Mouse (Mus musculus): ENCODE measurements around the gene Ncbp1. TPM values are rescaled to one million over a fixed set of nuclear protein-coding genes. Genes with fewer than 3 reads are reported as not detected.

The Ncbp1 gene
- total and polyA plus RNA-seq, 2 experiments from 2014 or later: 18.2 to 25.7 TPM

DNA sequence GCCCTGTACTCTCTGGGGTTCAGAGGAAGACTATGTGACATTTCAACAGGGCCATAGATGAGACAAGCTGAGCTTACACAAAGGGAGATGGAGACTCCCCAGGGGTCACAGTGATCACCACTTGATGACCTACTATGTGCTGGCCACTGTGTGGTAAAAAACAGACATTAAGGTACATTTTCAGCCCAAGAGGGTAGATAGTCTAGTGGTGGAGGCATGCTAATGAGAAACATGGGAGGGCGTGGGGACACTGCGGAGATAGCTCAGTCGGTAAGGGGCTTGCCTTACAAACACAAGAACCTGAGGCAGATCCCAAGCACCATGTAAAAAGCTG lies 42.6 kb upstream of the Ncbp1 start:
- no peak for DNase-seq (ENCODE audit: low spot score)
- no peak for ATAC-seq (ENCODE audit: insufficient read depth, low read depth)
- Histone ChIP-seq H3K9me3 (replicated peaks; ENCODE audit: control insufficient read depth, low read length) (no peaks in the 10 kb centered on the region), H3K27me3 (ENCODE audit: control insufficient read depth, insufficient read depth, low read length) (no peaks in the 10 kb centered on the region), H3K4me1 (ENCODE audit: control insufficient read depth, insufficient read depth) (peaks cover 3% of the 10 kb centered on the region; the same call in 1 of the 2 replicates), H3K9ac (replicated peaks; ENCODE audit: low read depth, low read length) (no peak overlapping the region), H3K4me3 (ENCODE audit: low read depth, low read length) (no peak overlapping the region), H3K27ac (ENCODE audit: low read depth) (peak overlapping the region; percentile 39; the same call in 1 of the 2 replicates), H3K36me3 (replicated peaks; ENCODE audit: control insufficient read depth, insufficient read depth, low read length) (peaks cover 64% of the 10 kb centered on the region), H3K4me2 (ENCODE audit: low read depth, low read length) (no peak overlapping the region)
- TF ChIP-seq CTCF (IDR thresholded peaks at IDR 0.05; ENCODE audit: low read depth): no peak
- no peak for TF ChIP-seq EP300 (IDR thresholded peaks at IDR 0.05; ENCODE audit: low read depth)
- WGBS: 87% methylated on average over 3 of the region's 3 CpGs

DNA sequence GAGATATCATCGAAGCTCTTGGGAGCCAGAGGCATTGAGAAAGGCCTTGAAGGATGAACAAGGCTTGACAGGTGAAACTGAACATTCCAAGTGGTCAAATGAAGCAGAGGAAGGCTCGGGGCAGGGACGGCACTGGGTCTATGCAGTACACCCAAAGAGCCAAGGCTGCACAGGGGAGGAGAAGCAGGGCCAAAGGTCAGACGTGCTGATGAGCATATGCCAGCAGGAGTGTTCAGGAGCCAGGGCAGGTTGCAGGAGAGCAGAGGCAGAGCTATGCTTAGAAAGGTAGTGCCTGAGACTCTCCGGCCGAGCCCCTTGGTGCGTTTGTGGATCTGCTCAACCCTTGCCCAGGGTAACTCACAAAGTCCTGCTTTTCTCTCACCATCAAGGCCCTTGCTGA lies 41.9 kb upstream of the Ncbp1 start:
- ATAC-seq (ENCODE audit: insufficient read depth, low read depth) (no peak), DNase-seq (ENCODE audit: low spot score) (no peak)
- H3K4me3 ChIP-seq (ENCODE audit: low read depth, low read length): no peak overlapping the region
- WGBS: 88% methylated on average over 7 of the region's 7 CpGs
- TF ChIP-seq EP300 (IDR thresholded peaks at IDR 0.05; ENCODE audit: low read depth) (no peak), CTCF (IDR thresholded peaks at IDR 0.05; ENCODE audit: low read depth) (no peak)
- peaks cover 3% of the 10 kb centered on the region; the same call in 1 of the 2 replicates for H3K4me1 ChIP-seq (ENCODE audit: control insufficient read depth, insufficient read depth)
- peaks cover 56% of the 10 kb centered on the region for H3K36me3 ChIP-seq (replicated peaks; ENCODE audit: control insufficient read depth, insufficient read depth, low read length)
- no peaks in the 10 kb centered on the region for H3K27me3 ChIP-seq (ENCODE audit: control insufficient read depth, insufficient read depth, low read length)
- H3K9me3 ChIP-seq (replicated peaks; ENCODE audit: control insufficient read depth, low read length): no peaks in the 10 kb centered on the region
- no peak overlapping the region for H3K27ac ChIP-seq (ENCODE audit: low read depth)
- H3K4me2 ChIP-seq (ENCODE audit: low read depth, low read length): no peak overlapping the region
- no peak overlapping the region for H3K9ac ChIP-seq (replicated peaks; ENCODE audit: low read depth, low read length)

DNA sequence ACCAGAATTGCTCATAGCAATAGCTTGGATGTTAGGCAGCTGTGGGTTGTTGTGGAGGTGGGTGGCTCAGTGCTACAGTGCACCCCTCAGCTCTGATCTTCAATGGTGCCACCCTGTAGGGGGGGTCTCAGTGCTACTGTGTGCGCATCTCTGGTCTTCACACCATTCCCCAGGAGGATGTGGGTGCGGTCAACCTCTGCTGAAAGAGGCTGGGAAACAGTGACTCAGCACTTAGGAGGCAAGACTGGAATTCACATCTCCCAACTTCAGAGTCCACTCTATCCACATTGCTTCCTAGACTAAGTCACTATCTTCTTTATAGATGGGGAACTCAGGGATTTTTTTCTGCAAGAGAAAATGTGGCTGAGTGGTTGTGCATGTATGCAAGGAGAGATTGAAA lies 40.8 kb upstream of the Ncbp1 start:
- no peaks in the 10 kb centered on the region for H3K9me3 ChIP-seq (replicated peaks; ENCODE audit: control insufficient read depth, low read length)
- no peak for TF ChIP-seq CTCF (IDR thresholded peaks at IDR 0.05; ENCODE audit: low read depth)
- no peak for TF ChIP-seq EP300 (IDR thresholded peaks at IDR 0.05; ENCODE audit: low read depth)
- no peak overlapping the region for H3K9ac ChIP-seq (replicated peaks; ENCODE audit: low read depth, low read length)
- no peak for DNase-seq (ENCODE audit: low spot score)
- 91% methylated on average over 2 of the region's 2 CpGs for WGBS
- no peak overlapping the region for H3K4me2 ChIP-seq (ENCODE audit: low read depth, low read length)
- H3K27me3 ChIP-seq (ENCODE audit: control insufficient read depth, insufficient read depth, low read length): no peaks in the 10 kb centered on the region
- peaks cover 55% of the 10 kb centered on the region for H3K36me3 ChIP-seq (replicated peaks; ENCODE audit: control insufficient read depth, insufficient read depth, low read length)
- peaks cover 3% of the 10 kb centered on the region; the same call in 1 of the 2 replicates for H3K4me1 ChIP-seq (ENCODE audit: control insufficient read depth, insufficient read depth)
- no peak overlapping the region for H3K4me3 ChIP-seq (ENCODE audit: low read depth, low read length)
- no peak for ATAC-seq (ENCODE audit: insufficient read depth, low read depth)
- H3K27ac ChIP-seq (ENCODE audit: low read depth): no peak overlapping the region

DNA sequence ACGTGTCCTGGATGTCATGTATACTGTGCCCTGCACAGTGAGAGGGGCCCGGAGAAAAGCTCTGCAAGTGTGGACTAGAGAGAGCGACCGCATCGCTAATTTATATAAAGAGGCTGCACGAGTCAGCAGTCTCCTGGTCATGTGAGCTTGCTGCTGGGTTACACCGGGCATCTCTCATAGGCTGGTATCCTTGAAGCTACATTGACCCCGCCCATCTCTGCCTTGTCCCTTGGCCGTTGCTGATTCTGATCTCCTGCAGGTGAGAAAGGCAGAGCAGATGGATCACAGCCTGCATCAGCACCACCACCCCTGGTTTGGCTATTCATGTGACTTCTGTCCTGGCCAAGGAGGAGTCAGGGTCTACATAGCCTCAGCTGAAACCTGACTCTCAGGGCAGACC lies 39.3 kb upstream of the Ncbp1 start:
- DNase-seq (ENCODE audit: low spot score) (no peak), ATAC-seq (ENCODE audit: insufficient read depth, low read depth) (no peak)
- peaks cover 57% of the 10 kb centered on the region for H3K36me3 ChIP-seq (replicated peaks; ENCODE audit: control insufficient read depth, insufficient read depth, low read length)
- peaks cover 3% of the 10 kb centered on the region; the same call in 1 of the 2 replicates for H3K4me1 ChIP-seq (ENCODE audit: control insufficient read depth, insufficient read depth)
- H3K4me2 ChIP-seq (ENCODE audit: low read depth, low read length): no peak overlapping the region
- H3K4me3 ChIP-seq (ENCODE audit: low read depth, low read length): no peak overlapping the region
- H3K9me3 ChIP-seq (replicated peaks; ENCODE audit: control insufficient read depth, low read length): no peaks in the 10 kb centered on the region
- no peak overlapping the region for H3K9ac ChIP-seq (replicated peaks; ENCODE audit: low read depth, low read length)
- TF ChIP-seq CTCF (IDR thresholded peaks at IDR 0.05; ENCODE audit: low read depth): no peak
- no peak for TF ChIP-seq EP300 (IDR thresholded peaks at IDR 0.05; ENCODE audit: low read depth)
- WGBS: 69% methylated on average over 9 of the region's 9 CpGs
- no peaks in the 10 kb centered on the region for H3K27me3 ChIP-seq (ENCODE audit: control insufficient read depth, insufficient read depth, low read length)
- no peak overlapping the region for H3K27ac ChIP-seq (ENCODE audit: low read depth)

DNA sequence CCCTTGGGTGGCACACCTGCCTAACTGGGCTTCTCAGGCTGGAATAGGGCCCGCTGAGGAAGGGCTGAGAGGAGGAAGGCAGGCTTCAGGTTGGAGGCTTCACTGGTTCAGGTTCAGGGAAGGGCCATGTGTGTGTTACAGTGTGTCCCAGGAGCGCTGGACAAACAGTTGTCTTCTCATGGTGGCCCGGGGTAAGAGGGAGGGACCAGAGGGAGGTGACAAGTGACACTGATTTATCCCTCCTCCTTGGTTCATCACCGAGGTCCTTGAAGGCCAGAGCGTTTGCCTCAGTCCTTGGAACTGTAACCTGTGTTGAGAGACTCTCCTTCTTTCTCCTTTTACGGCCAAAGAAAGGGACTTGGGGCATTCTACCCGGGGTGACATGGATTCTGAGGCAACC lies 37.9 kb upstream of the Ncbp1 start:
- TF ChIP-seq CTCF (IDR thresholded peaks at IDR 0.05; ENCODE audit: low read depth): no peak
- no peak for TF ChIP-seq EP300 (IDR thresholded peaks at IDR 0.05; ENCODE audit: low read depth)
- Histone ChIP-seq H3K36me3 (replicated peaks; ENCODE audit: control insufficient read depth, insufficient read depth, low read length) (peaks cover 65% of the 10 kb centered on the region), H3K4me3 (ENCODE audit: low read depth, low read length) (no peak overlapping the region), H3K27me3 (ENCODE audit: control insufficient read depth, insufficient read depth, low read length) (no peaks in the 10 kb centered on the region), H3K9me3 (replicated peaks; ENCODE audit: control insufficient read depth, low read length) (no peaks in the 10 kb centered on the region), H3K9ac (replicated peaks; ENCODE audit: low read depth, low read length) (no peak overlapping the region), H3K27ac (ENCODE audit: low read depth) (peak overlapping the region; percentile 53), H3K4me2 (ENCODE audit: low read depth, low read length) (no peak overlapping the region), H3K4me1 (ENCODE audit: control insufficient read depth, insufficient read depth) (0 out of 2 replicates have a peak, but pooled peaks cover 3% of the 10 kb centered on the region)
- 31% methylated on average over 7 of the region's 7 CpGs for WGBS
- no peak for DNase-seq (ENCODE audit: low spot score)
- 0 out of 2 replicates have a peak, but pooled peaks have one; percentile 0 for ATAC-seq (ENCODE audit: insufficient read depth, low read depth)

DNA sequence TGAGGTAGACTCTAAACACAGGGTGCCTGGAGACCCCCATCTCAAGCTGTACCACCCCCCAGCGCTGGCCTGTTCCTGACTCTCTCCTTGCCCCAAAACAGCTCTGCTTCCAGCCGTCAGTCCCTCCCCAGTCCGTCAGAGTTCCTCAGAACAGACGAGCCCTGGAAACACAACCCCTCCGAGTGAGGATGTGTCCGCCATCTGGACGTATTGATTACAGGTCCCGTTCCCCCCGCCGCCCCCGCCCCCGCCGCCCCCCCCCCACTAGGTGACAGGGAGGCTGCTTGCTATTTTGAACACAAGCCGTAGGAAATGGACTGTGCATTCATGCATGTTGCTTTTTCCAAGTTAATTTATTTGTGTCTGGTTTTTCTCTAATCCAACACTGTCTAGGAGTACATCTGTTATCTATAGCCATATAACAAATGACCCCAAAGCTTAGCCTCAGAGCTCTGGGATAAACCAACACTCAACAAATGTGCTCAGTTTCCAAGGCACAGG lies 37.2 kb upstream of the Ncbp1 start:
- Histone ChIP-seq H3K4me1 (ENCODE audit: control insufficient read depth, insufficient read depth) (0 out of 2 replicates have a peak, but pooled peaks cover 3% of the 10 kb centered on the region), H3K27me3 (ENCODE audit: control insufficient read depth, insufficient read depth, low read length) (no peaks in the 10 kb centered on the region), H3K9ac (replicated peaks; ENCODE audit: low read depth, low read length) (no peak overlapping the region), H3K9me3 (replicated peaks; ENCODE audit: control insufficient read depth, low read length) (no peaks in the 10 kb centered on the region), H3K36me3 (replicated peaks; ENCODE audit: control insufficient read depth, insufficient read depth, low read length) (peaks cover 59% of the 10 kb centered on the region), H3K4me3 (ENCODE audit: low read depth, low read length) (no peak overlapping the region), H3K4me2 (ENCODE audit: low read depth, low read length) (no peak overlapping the region), H3K27ac (ENCODE audit: low read depth) (no peak overlapping the region; the same call in 1 of the 2 replicates)
- 31% methylated on average over 14 of the region's 14 CpGs for WGBS
- ATAC-seq (ENCODE audit: insufficient read depth, low read depth) (no peak), DNase-seq (ENCODE audit: low spot score) (no peak)
- TF ChIP-seq EP300 (IDR thresholded peaks at IDR 0.05; ENCODE audit: low read depth): no peak

Data from heart, postnatal 0 days (tissue).